Mouse (Mus musculus) liver, adult 2 months (tissue): Measurements from ENCODE around the gene Gemin5.

Experiments used
- CTCF ChIP-seq: fragments of 200-500 bp; IDR thresholded peaks from 2 replicates; pipeline ENCODE4 v1.5.1; 2011; ENCODE audit warnings: low read depth, low read length, control low read depth
- POLR2A ChIP-seq: fragments of 200-500 bp; IDR thresholded peaks from 2 replicates; pipeline ENCODE4 v1.6.1; 2011; ENCODE audit warnings: low read length, control low read depth; ENCODE audit not compliant: insufficient read depth; ENCODE audit errors: extremely low read depth

GRCm38 (mm10) chr11:58092541-58092940 lies 75.8 kb downstream of the Gemin5 start:
- TF ChIP-seq CTCF = no peak
- no peak for TF ChIP-seq POLR2A
